Mouse (Mus musculus): ENCODE results near the gene Farsa. TPM values are rescaled to one million over a fixed set of nuclear protein-coding genes. Genes with fewer than 3 reads are reported as not detected.

Farsa gene
- total RNA-seq, 2 experiments from 2014 or later: 49.7 to 58.0 TPM

GRCm38 (mm10) chr8:84871376-84872308 lies 14.9 kb downstream of the Farsa start, which contains the start of gene Syce2:
Gene Syce2 (plus strand): TSS chr8:84872111.
- TF ChIP-seq CTCF (conservative IDR thresholded peaks at IDR 0.05): peak; percentile 61
- Histone ChIP-seq H3K4me3 (peak within 1 kb of the TSS; percentile 60), H3K27ac (peak within 1 kb of the TSS; percentile 59; the same call in 1 of the 2 replicates)
- peak in 1 of 2 experiments; percentile 69 for DNase-seq (ENCODE audit: low spot score in 2 of 2)

- peak overlapping the region; percentile 60 for H3K4me3 ChIP-seq
- DNase-seq (ENCODE audit: low spot score in 2 of 2): no peak
- no peak overlapping the region for H3K27ac ChIP-seq
- TF ChIP-seq CTCF (conservative IDR thresholded peaks at IDR 0.05): no peak
Observed at GRCm38 (mm10) chr8:84872309-84872965, 15.6 kb downstream of the Farsa start.

GRCm38 (mm10) chr8:84873016-84873415 lies 16.2 kb downstream of the Farsa start:
- Histone ChIP-seq H3K4me3 (peak overlapping the region; percentile 60; the same call in 1 of the 2 replicates), H3K27ac (no peak overlapping the region)
- DNase-seq (ENCODE audit: low spot score in 2 of 2): no peak
- no peak for TF ChIP-seq CTCF (conservative IDR thresholded peaks at IDR 0.05)

- no peak overlapping the region for H3K4me3 ChIP-seq
- no peak for TF ChIP-seq CTCF (conservative IDR thresholded peaks at IDR 0.05)
- no peak overlapping the region for H3K27ac ChIP-seq
- DNase-seq (ENCODE audit: low spot score in 2 of 2): no peak
Observed at GRCm38 (mm10) chr8:84874339-84874738, 17.6 kb downstream of the Farsa start.

- DNase-seq (ENCODE audit: low spot score in 2 of 2): no peak
- Histone ChIP-seq H3K27ac (peak overlapping the region; percentile 44; the same call in 1 of the 2 replicates), H3K4me3 (no peak overlapping the region)
- no peak for TF ChIP-seq CTCF (conservative IDR thresholded peaks at IDR 0.05)
Observed at GRCm38 (mm10) chr8:84877297-84878035, 20.7 kb downstream of the Farsa start.

- TF ChIP-seq CTCF (conservative IDR thresholded peaks at IDR 0.05): no peak
- no peak for DNase-seq (ENCODE audit: low spot score in 2 of 2)
- no peak overlapping the region for H3K4me3 ChIP-seq
- H3K27ac ChIP-seq: no peak overlapping the region
Observed at GRCm38 (mm10) chr8:84878915-84879314, 22.1 kb downstream of the Farsa start.

- Histone ChIP-seq H3K4me3 (no peak overlapping the region), H3K27ac (no peak overlapping the region)
- TF ChIP-seq CTCF (conservative IDR thresholded peaks at IDR 0.05): no peak
- no peak for DNase-seq (ENCODE audit: low spot score in 2 of 2)
Observed at GRCm38 (mm10) chr8:84884728-84885127, 27.9 kb downstream of the Farsa start.

GRCm38 (mm10) chr8:84888280-84888679 lies 31.5 kb downstream of the Farsa start:
- no peak overlapping the region for H3K4me3 ChIP-seq
- DNase-seq (ENCODE audit: low spot score in 2 of 2): no peak
- no peak for TF ChIP-seq CTCF (conservative IDR thresholded peaks at IDR 0.05)
- no peak overlapping the region for H3K27ac ChIP-seq

- Histone ChIP-seq H3K4me3 (no peak overlapping the region), H3K27ac (no peak overlapping the region)
- no peak for TF ChIP-seq CTCF (conservative IDR thresholded peaks at IDR 0.05)
- DNase-seq (ENCODE audit: low spot score in 2 of 2): no peak
Observed at GRCm38 (mm10) chr8:84889141-84889540, 32.4 kb downstream of the Farsa start.

GRCm38 (mm10) chr8:84892993-84893708 lies 36.4 kb downstream of the Farsa start:
- Histone ChIP-seq H3K4me3 (peak overlapping the region; percentile 73), H3K27ac (peak overlapping the region; percentile 69)
- TF ChIP-seq CTCF (conservative IDR thresholded peaks at IDR 0.05): no peak
- DNase-seq (ENCODE audit: low spot score in 2 of 2): no peak

GRCm38 (mm10) chr8:84893709-84894134 lies 36.9 kb downstream of the Farsa start, which contains the start of gene Gcdh:
Gene Gcdh (minus strand): TSS chr8:84893921.
- TF ChIP-seq CTCF (conservative IDR thresholded peaks at IDR 0.05): 0 out of 2 replicates have a peak, but pooled peaks have one; percentile 2
- peak; percentile 90 to 97 for DNase-seq (ENCODE audit: low spot score in 2 of 2)
- peak within 1 kb of the TSS; percentile 69 for H3K27ac ChIP-seq
- H3K4me3 ChIP-seq: peak within 1 kb of the TSS; percentile 73

GRCm38 (mm10) chr8:84895963-84896362 lies 39.2 kb downstream of the Farsa start:
- no peak overlapping the region for H3K27ac ChIP-seq
- DNase-seq (ENCODE audit: low spot score in 2 of 2): no peak
- no peak overlapping the region for H3K4me3 ChIP-seq
- no peak for TF ChIP-seq CTCF (conservative IDR thresholded peaks at IDR 0.05)

All from layer of hippocampus, adult 2 months (tissue).